Mouse (Mus musculus) kidney, adult 9 months (tissue): Measurements from ENCODE around the gene Rtl6.

Source experiments
- DNase-seq: peaks from one replicate; pipeline ENCODE4 v3.0.0; 2022

The Rtl6 gene

DNA sequence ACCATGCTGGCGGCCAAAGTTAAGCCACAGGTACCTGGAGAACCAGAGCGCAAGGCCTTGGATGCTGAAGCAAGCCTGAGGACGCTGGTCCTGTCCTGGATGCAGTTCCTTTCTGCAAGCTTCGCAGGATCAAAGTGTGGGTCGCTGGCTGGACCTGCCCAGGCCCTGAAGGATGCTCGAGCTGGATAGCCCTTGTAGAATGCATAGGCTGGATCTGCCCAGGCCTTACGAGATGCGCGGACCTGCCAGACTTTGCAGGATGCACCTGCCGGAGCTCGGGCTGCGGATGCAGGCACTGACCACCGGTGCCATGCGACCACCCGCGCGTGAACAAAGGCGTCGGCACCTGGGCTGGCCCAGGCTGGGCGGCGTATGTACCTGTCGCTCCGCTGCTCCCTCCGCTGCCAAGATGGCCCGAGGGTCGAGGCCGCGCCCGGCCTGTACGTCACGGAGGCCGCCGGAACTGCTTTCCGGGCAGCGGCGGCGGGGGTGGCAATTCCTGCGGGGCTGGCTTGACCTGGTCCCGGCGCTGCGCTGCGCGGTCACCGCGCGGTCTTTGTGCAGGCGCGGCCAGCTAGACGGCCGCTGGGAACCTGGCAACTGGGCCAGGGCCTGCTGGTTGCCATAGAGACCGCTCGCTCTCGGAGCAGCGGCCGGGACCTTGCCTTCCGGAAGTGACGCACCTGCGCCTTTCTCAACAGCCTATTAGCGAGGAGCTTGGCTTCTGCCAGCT, at the start of gene Rtl6:
TSS of gene Rtl6 (minus strand) at position 635 of the 733 bp plus-strand sequence.
- DNase-seq, result peak; percentile 92

DNA sequence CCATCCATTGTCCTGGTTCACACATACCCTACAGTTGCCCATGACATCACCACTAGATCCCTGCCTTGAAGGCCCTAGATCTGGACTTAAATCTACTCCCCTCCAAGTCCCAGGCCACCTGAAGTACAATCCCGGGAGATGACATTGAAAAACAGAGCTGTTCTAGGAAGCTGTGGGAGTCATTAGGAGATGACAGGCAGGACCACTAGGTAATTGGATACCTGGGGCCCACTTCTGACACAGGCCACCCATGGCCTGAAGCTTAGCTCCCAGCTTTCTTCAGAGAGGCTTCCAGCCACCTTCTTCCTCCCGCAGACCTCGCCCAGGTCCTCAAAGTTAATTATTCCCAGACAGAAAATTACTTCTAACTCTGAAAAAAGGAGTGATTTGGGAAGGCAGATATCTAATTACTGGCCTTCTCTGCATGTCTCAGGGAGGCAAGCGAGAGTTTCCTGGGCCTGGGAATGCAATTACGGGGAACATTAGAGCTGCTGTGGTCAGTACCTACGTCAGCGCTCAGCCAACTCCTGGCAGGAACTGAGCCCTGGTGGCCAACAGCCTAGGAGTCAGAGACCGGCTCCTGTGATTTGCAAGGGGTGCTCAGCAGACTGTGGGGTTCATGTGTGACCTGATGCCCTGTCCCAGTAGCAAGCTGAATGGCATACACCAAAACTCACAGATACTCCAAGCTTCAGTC, 45.8 kb upstream of the Rtl6 start:
- DNase-seq, result peak; percentile 12

DNA sequence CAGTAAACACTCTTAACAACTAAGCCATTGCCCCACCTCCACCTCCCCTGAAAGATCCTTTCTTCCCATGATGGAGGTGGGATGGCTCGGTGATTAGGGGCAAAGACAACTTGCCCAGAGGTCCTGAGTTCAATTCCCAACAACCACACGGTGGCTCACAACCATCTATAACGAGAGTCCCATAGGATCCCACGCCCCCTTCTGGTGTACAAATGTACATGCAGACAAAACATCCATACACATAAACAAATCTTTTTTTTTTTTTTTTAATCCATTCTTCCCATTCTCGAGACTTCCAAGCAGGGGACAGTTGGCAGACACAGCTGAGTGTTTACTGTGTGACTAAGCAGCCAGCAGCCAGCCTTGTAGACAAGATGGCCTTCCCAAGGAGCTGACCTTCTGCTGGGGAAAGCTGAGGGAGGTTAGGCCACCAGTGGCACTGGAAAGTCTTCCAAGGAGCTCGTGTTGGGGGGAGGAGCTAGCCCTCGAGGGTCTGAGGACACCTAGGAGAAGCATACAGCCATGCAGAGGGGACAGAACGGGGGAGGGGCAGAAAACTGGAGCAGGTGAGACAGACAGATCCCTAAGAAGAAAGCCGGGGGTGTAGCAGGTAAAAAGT, 43.5 kb upstream of the Rtl6 start:
- no peak for DNase-seq

DNA sequence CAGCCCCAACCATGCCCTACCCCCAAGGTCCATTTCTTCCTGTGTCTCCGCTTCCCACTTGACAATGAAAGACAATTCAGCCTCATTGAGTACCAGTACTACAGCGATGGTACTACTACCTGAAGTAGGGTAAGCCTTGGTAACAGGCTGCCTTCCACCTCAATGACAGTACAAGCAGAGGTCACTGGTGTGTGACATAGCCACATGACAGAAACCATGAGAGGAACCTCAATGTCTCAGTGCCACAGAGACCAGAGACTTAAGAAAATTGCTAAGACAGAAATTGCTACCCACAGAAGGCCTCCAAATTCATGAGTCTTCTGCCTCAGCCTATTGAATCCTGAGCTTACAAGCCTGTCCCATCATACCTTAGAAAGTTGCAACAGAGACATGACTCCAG, 41.3 kb upstream of the Rtl6 start:
- no peak for DNase-seq

DNA sequence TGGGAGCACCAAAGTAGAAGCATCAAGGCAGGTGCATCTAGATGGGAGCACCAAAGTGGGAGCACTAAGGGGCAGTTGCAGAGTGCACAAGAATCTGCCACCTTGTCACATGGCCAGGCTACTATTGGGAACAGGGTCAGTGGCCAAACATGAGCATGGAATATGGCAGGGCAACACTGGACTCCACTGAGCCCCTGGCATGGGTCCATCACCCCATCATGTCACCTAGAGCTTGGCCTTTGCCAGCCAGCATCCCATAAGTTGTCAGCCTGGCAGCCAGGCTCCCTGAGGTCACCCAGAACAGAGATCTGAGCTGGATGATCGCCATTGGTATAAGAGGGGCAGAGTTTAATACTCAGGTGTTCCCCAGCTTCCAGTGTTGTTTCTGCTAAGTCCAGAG, 40.2 kb upstream of the Rtl6 start:
- DNase-seq, result no peak

DNA sequence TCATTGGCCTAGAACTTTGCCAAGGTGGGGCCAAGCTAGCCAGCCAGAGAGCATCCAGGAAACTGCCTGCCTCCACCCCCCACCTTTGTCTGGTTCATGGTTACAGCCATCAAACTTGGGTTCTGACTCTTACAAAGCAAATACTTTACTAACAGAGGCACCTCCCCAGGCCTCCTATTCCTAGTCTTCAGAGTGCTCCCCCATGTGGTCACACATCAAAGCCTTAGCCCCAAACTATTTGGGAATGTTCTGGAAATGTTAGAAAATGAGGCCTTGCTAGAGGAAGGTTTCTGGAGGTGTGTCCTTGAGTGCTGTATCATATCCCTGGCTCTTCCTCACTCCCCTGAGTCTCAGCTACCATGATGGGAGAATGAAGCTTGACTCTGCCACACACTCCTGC, 39.4 kb upstream of the Rtl6 start:
- no peak for DNase-seq

DNA sequence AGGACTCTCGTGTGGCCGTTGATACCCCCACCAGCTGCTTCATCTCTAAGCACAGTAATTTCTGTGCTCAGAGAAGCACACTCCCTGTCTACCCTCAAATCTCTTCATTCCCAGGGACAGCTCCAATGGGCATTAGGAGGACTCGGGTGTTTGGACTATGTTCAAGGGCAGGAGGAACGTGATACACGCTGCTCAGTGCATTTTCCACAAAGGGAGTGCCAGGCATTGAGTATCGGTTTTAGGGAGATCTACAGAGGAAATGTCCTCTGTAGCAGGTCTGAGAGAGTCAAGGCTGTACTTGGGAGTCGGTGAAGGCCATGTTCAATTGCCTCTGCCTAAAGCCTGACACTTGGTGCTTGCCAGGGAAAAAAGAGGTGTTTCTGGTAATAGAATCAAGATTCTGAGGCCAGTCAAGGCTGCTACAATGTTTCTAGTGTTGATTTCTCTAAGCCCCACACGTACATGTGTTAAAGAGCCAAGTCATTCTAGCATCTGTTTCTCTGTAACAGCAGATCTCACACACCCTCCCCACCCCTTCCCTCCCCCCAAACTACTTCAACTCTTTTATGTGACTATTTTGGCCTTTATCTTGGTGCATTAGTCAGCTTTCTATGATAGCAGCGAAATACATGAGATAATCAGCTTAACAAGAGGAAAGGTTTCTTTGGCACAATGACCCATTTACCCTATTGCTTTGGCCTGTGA, 37.8 kb upstream of the Rtl6 start:
- no peak for DNase-seq

DNA sequence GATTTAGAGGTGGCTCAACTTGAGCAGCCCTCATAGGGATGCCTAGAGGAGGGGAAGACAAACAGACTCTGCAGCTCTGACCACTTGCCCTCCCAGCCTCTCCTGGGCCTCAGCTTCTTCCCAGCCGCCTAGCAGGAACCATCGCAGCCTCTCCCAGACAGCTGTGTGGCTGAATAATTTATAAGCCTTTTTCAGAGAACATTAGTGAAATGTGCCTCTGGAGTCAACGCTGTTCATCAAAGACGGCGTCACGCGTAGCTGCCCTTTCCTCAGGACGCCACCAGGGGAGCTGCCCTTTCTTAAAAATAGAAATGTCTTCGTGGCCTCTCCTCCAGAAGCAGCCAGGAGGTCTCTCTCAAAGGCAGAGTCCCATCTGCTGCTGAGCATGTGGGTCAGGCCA, 35.9 kb upstream of the Rtl6 start:
- DNase-seq, result no peak

DNA sequence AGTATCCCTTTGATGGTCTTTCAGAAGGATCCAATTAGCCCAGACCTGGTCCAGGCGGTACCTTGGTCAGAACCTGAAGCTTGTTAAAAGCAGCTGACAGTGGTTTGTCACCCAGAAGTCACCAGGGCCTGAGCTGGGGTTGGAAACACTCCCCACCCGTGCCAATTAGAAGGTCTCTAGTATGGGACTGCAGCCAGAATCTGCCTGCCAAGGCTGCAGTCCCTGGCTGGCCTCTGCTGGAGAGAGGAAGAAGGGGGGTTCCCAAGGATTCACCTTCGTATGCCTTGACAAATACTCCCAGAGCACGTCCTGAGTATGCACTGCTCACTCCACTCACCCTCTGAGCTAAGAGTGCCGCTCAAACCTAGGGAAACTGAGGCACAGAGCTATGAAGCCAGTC, 34.6 kb upstream of the Rtl6 start:
- DNase-seq, result no peak

DNA sequence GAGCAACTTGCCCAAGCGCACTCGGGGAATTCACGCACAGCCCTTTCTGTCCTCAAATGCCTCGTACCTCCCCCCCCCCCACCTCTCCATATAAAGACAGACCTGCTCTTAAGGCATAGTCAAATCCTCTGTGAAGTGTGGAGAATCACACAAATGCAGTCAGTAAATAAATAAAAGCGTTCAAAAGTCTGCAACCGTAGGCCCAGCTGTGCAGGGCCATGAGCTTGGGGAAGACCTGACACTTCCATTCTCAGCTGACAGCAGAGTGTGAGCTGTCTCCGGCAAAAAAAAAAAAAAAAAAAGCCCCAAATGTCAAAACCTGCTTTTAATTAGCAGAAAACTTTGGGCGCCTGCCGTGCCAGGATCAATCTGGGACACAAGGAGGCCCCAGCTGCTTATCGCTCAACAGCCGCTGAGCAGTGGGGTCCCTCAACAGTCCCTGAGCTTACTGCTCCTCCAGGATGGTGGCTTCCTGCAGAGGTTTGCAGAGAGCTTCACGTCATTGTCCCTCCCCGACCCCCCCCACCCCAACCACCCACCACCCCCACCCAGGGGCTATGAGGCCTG, 34.0 kb upstream of the Rtl6 start:
- DNase-seq, result no peak

DNA sequence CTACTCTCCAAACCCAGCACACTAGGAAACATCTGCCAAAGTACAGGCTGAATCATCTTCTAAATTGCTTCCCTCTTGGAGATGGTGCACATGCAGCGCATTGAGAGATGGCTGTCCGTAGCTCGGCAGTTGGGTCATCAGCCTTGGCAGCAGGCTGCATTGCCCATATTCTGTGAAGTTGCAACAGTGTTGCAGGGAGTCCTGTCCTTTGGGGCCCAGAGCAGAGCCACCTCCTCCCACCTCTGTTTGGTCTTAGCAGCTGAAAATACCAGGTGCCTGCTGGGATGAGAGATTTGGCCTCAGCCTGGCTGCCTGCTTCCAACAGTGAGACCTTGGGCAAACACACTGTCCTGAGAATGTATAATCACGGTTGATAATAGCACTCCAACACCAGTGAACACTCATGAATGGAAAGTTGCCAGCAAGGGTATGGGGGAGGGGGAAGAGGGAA, 30.8 kb upstream of the Rtl6 start:
- DNase-seq, result no peak

DNA sequence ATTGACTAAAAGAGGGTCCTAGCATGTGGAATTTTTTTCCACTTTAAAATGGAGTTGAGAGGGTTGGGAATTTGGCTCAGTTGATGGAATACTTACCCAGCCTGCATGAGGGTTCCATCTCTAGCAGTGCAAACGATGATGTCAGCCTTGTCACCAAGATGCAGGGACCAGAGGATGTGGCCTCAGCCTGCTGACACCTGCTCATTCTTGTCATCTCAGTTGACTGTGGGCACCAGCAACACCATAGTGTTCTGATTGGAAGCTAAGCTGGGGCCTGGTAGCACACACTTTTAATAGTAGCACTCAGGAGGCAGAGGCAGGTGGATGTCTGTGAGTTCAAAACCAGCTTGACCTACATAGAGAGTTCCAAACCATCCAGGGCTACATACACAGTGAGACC, 21.0 kb upstream of the Rtl6 start:
- no peak for DNase-seq

DNA sequence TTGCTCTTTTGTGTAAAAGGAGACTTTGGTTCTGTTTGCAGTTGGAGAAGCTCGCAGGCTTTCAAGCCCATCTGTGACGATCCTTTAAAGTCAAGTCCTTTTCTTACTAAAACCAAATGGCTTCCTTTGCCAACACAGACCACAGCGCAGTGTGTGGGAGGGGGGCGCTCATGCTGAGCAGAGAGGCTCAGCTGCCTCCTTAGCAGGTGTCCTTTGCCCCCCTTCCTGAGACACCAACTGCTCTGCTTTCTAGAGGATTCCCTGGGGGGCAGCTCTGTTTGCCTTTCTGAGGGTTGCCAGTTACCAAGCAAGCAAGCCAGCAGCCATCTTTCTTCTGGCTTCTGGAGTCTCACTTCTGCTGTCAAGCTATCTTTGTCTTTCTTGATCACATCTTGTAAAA, 19.4 kb upstream of the Rtl6 start:
- DNase-seq, result no peak

DNA sequence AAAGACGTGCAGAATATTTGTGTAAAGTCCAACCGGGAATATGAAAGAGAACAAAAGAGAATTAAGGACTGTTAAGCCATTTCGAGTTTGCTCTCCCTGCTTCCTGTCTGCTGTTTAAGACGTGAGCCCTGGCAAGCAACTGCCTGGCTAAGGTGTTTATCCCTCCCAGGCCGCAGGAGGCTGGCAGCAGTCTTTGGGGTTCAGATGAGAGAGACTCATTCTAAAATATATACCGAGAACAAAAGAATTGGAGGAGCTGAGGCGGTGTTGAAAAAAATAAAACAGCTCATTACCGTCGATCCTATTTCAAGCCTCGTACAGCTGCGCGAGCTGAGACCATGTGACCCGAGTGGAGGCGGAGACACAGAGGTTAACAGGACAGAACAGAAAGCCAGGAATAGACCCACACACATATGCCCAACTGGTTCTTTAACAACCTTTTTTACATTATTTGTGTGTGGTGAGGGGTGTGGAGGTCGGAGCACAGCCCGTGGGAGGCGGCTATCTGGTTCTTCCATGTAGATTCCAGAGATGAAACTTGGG, 9.0 kb upstream of the Rtl6 start:
- DNase-seq, result no peak

DNA sequence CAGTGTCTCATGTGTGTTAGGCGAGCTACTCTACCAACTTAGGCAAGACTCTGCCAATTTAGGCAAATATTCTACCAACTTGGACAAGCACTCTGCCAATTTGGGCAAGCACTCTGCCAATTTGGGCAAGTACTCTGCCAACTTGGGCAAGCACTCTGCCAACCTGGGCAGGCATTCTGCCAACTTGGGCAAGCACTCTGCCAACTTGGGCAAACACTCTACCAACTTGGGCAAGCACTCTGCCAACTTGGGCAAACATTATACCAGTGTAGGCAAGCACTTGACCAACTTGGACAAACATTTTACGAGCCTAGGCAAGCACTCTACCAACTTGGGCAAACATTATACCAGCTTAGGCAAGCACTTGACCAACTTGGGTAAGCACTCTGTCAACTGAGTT, 3.9 kb upstream of the Rtl6 start:
- peak; percentile 91 for DNase-seq

DNA sequence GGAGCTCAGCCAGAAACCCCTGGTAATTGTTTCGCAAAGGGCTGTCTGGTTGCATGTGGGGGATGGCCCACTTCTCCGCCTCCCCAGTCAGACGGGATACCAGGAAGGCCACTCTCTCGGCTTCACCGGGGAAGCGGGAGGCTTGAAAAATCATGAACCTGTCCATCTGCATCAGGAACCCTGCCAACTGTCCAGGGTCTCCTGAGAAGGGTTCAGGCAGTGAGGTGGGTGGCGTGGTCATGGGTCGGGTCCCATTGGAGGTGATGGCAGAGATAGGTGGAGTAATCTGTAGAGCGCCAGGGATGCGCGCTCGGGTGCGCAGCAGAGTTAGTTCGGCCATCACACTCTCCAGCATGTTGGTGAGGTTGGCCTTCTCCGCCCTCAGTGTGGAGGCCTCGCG, 949 bp downstream of the Rtl6 start:
- DNase-seq, result no peak

DNA sequence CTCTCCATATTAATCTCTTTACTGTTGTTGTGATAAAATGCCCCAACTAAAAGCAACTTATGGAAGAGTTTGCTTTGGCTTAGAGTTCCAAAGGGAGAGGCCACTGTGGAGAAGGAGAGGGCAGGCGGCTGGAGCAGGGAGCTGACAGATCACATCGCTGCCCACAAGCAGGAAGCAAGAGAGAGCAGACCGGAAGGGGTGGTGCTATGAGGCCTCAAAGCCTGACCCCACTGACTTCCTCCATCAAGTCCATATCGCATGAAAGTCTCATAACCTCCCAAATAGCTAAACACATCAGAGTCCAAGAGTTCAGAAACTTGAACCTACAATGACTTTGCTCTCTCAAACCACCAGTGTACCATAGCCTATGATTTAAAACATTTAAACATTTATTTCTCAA, 6.6 kb downstream of the Rtl6 start:
- no peak for DNase-seq

DNA sequence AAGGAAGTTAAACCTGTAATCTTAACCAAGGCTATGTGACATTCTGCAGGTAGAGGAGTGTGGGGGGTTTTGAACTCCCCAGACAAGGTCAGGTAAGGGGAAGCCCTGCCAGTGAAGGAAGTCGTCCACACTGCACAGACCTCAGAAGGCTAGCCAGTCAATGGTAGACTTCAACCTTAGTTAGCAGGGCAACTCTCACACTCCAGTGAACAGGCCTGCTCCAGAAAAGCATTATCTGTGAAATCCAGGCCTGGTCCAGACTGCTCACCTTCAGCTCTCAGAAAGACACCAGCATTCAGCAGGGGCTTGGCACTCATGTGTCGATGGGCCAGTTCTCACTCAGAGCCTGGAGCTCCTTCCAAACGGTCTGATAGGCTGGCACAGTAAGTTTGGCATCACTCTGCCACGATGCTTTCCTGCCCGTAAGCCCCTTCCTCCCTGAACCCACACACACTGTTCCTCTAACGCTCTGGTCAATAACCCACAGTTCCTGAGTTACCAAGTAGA, 8.3 kb downstream of the Rtl6 start:
- DNase-seq, result peak; percentile 51

DNA sequence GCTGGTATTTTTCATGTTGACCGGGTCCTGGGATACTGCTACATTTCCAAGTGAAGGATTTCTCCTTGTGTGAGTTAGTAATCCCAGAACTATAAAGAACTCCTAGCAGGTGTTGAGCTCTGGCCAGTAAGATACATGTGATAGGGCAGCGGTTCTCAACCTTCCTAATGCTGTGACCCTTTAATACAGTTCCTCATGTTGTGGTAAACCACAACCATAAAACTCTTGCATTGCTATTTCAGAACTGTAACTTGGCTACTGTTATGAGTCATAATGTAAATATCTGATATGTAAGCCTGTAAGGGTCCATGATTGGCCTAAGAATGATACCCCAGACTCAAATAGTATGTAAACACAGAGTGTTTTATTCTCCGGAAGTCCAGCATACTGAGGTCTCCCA, 11.6 kb downstream of the Rtl6 start:
- DNase-seq, result no peak

DNA sequence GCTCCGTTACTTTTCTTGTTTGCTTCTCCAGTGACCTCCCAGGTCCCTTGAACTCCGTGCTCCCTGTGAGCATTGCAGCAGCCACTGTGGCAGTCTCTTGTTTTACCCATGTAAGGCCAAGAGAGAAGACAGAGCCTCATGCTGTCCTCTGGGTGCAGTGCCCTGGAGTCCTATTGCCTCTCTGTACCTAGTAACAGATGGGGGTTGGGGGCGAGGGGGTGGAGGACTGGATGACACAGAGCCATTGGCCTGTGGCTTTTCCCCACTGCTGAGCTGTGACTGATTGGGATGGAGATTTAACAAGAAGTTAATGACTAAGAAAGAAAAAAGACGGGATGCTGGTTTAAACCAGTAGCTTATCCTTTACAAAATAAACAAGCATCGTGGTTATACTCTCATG, 16.4 kb downstream of the Rtl6 start:
- DNase-seq, result no peak

DNA sequence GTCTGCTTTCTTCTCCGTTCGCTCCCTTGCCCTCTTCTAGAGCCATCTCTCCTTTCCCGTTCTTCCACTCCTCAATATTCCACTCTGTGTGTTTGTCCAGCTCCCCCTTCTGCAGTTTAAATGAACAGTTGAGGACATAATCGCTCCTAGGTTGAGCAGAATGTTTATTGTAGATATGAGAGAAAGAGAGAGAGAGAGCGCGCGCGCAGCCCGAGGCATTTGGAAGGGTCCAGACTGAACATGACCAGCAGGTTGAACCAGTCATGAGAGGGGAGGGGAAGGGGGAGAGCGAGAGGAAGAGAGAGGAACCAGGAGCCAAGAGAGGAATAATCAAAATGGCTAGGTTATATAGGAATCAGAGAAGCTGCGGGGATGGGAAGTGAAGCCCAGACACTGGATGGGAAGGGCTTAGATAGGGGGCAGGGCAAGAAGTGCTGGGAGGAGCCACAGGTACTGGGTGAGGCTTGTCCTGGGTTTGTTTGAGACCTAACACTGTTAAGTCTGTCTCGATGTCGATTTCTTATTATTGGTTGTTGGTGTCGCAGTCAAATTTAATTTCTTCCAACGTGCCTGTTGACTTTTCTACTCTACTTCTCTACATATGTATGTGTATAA, 18.5 kb downstream of the Rtl6 start:
- DNase-seq, result no peak

DNA sequence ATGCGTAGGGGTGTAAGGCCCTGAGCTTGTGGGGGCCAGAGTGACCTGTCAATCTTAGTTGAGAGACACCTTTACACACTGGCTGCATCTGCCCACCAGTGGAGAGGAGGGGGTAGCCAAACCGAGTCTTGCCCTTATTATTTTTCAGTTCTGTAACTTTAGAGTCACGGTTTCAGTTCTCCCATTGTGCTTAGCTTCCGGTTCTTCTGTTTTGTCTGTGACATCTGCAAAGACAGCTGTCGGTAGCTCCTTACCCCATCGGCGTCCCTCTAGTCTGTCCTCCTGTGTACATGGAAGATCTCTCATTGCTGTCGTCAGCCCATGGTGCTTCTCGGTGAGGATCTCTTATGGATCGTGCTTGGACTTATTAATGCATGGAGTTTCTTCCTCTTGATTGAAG, 20.5 kb downstream of the Rtl6 start:
- no peak for DNase-seq
